Mouse (Mus musculus) CD4-positive, CD25-positive, alpha-beta regulatory T cell, adult 2 months (primary cell): ENCODE results near the gene Rpn2.

Experiments
- DNase-seq: peaks from one replicate; pipeline ENCODE4 v3.0.0-alpha.2; 2012; ENCODE audit warnings: low read depth, low spot score

Rpn2 gene

GRCm38 (mm10) chr2:157349121-157349778 lies 70.4 kb downstream of the Rpn2 start:
- DNase-seq = no peak

GRCm38 (mm10) chr2:157353183-157353582 lies 74.4 kb downstream of the Rpn2 start:
- no peak for DNase-seq

- DNase-seq = no peak
These were observed 75.3 kb downstream of the Rpn2 start for GRCm38 (mm10) chr2:157354106-157354505.

GRCm38 (mm10) chr2:157360028-157360427 lies 81.2 kb downstream of the Rpn2 start:
- no peak for DNase-seq

GRCm38 (mm10) chr2:157363031-157363430 lies 84.2 kb downstream of the Rpn2 start:
- no peak for DNase-seq

GRCm38 (mm10) chr2:157366762-157367161 lies 87.9 kb downstream of the Rpn2 start:
- DNase-seq = no peak

- DNase-seq = peak; percentile 97
These were observed 88.5 kb downstream of the Rpn2 start, which contains the start of gene Manbal for GRCm38 (mm10) chr2:157367184-157367893. TSS of gene Manbal (plus strand) at chr2:157367594.

- DNase-seq = no peak
These were observed 89.2 kb downstream of the Rpn2 start for GRCm38 (mm10) chr2:157367991-157368390.

GRCm38 (mm10) chr2:157371696-157372095 lies 92.9 kb downstream of the Rpn2 start:
- DNase-seq = no peak

- no peak for DNase-seq
These were observed 94.9 kb downstream of the Rpn2 start for GRCm38 (mm10) chr2:157373681-157374080.

- no peak for DNase-seq
These were observed 96.2 kb downstream of the Rpn2 start for GRCm38 (mm10) chr2:157375051-157375450.
